Mouse (Mus musculus): ENCODE measurements around the gene Susd5. TPM values are rescaled to one million over a fixed set of nuclear protein-coding genes. Genes with fewer than 3 reads are reported as not detected.

Gene Susd5
- 1.4 and 1.8 TPM in 2 replicates for polyA plus RNA-seq (2012; rRNA removed)

GRCm38 (mm10) chr9:114057090-114057796 is at the start of gene Susd5:
TSS of gene Susd5 (plus strand) at chr9:114057140.
- DNase-seq: no peak
- TF ChIP-seq POLR2A (IDR thresholded peaks at IDR 0.05; ENCODE audit: borderline replicate concordance, insufficient read depth, low read length) (no peak), CTCF (IDR thresholded peaks at IDR 0.05; ENCODE audit: borderline replicate concordance, insufficient read depth, low read depth, low read length) (no peak)
- under 1% methylated on average over 60 of the region's 60 CpGs for WGBS
- no peak within 1 kb of the TSS for H3K27ac ChIP-seq (ENCODE audit: insufficient read depth, low read length)
- no peaks in the 10 kb centered on the region for H3K4me1 ChIP-seq (ENCODE audit: control insufficient read depth, insufficient read depth, low read length)
- H3K4me3 ChIP-seq (replicated peaks; ENCODE audit: insufficient read depth, low read depth, low read length): no peak within 1 kb of the TSS
- peaks cover 4% of the 10 kb centered on the region; the same call in 1 of the 2 replicates for H3K27me3 ChIP-seq (ENCODE audit: control insufficient read depth, insufficient read depth, low read length)

GRCm38 (mm10) chr9:114007850-114008350 is 49.0 kb upstream of the Susd5 start:
- TF ChIP-seq POLR2A (IDR thresholded peaks at IDR 0.05; ENCODE audit: borderline replicate concordance, insufficient read depth, low read length): no peak
- TF ChIP-seq CTCF (IDR thresholded peaks at IDR 0.05; ENCODE audit: borderline replicate concordance, insufficient read depth, low read depth, low read length): no peak
- 90% methylated on average over 9 of the region's 9 CpGs for WGBS
- H3K4me1 ChIP-seq (ENCODE audit: control insufficient read depth, insufficient read depth, low read length): no peaks in the 10 kb centered on the region
- no peak overlapping the region for H3K4me3 ChIP-seq (replicated peaks; ENCODE audit: insufficient read depth, low read depth, low read length)
- no peaks in the 10 kb centered on the region for H3K27me3 ChIP-seq (ENCODE audit: control insufficient read depth, insufficient read depth, low read length)
- H3K27ac ChIP-seq (ENCODE audit: insufficient read depth, low read length): no peak overlapping the region
- DNase-seq: no peak

- no peak overlapping the region for H3K4me3 ChIP-seq (replicated peaks; ENCODE audit: insufficient read depth, low read depth, low read length)
- 50% methylated on average over 5 of the region's 5 CpGs for WGBS
- H3K27ac ChIP-seq (ENCODE audit: insufficient read depth, low read length): no peak overlapping the region
- H3K4me1 ChIP-seq (ENCODE audit: control insufficient read depth, insufficient read depth, low read length): no peaks in the 10 kb centered on the region
- no peak for DNase-seq
- no peaks in the 10 kb centered on the region for H3K27me3 ChIP-seq (ENCODE audit: control insufficient read depth, insufficient read depth, low read length)
- TF ChIP-seq CTCF (IDR thresholded peaks at IDR 0.05; ENCODE audit: borderline replicate concordance, insufficient read depth, low read depth, low read length) (no peak), POLR2A (IDR thresholded peaks at IDR 0.05; ENCODE audit: borderline replicate concordance, insufficient read depth, low read length) (no peak)
These were observed 47.4 kb upstream of the Susd5 start for GRCm38 (mm10) chr9:114009526-114009925.

- Histone ChIP-seq H3K27ac (ENCODE audit: insufficient read depth, low read length) (no peak overlapping the region), H3K27me3 (ENCODE audit: control insufficient read depth, insufficient read depth, low read length) (no peaks in the 10 kb centered on the region), H3K4me3 (replicated peaks; ENCODE audit: insufficient read depth, low read depth, low read length) (no peak overlapping the region), H3K4me1 (ENCODE audit: control insufficient read depth, insufficient read depth, low read length) (no peaks in the 10 kb centered on the region)
- no peak for DNase-seq
- WGBS: 81% methylated on average over 18 of the region's 18 CpGs
- TF ChIP-seq POLR2A (IDR thresholded peaks at IDR 0.05; ENCODE audit: borderline replicate concordance, insufficient read depth, low read length): no peak
- no peak for TF ChIP-seq CTCF (IDR thresholded peaks at IDR 0.05; ENCODE audit: borderline replicate concordance, insufficient read depth, low read depth, low read length)
These were observed 45.7 kb upstream of the Susd5 start for GRCm38 (mm10) chr9:114011203-114011602.

DNA sequence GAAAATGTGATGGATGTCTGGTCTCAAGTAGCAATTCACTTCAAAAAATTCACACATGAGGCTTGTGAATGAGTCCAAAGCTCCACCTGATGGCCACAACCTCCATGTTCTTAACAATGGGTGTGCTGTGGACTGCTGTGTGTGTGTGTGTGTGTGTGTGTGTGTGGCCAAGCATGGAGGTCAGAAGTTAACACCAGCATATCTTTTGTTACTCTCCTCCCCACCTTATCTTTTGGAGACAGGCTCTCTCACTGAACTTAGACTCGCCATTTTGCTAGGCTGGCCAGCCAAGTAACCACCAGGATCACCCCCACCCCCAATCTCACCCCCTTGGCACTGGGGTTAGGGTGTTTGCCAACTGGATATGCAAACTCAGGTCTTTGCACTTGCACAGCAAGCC is 42.9 kb upstream of the Susd5 start:
- Histone ChIP-seq H3K4me3 (replicated peaks; ENCODE audit: insufficient read depth, low read depth, low read length) (no peak overlapping the region), H3K4me1 (ENCODE audit: control insufficient read depth, insufficient read depth, low read length) (no peaks in the 10 kb centered on the region), H3K27me3 (ENCODE audit: control insufficient read depth, insufficient read depth, low read length) (no peaks in the 10 kb centered on the region), H3K27ac (ENCODE audit: insufficient read depth, low read length) (no peak overlapping the region)
- TF ChIP-seq CTCF (IDR thresholded peaks at IDR 0.05; ENCODE audit: borderline replicate concordance, insufficient read depth, low read depth, low read length) (no peak), POLR2A (IDR thresholded peaks at IDR 0.05; ENCODE audit: borderline replicate concordance, insufficient read depth, low read length) (no peak)
- no peak for DNase-seq
- WGBS: 72% methylated on average over 1 of the region's 1 CpGs

- WGBS: 92% methylated on average over 4 of the region's 4 CpGs
These were observed 41.2 kb upstream of the Susd5 start for GRCm38 (mm10) chr9:114015724-114016123.

GRCm38 (mm10) chr9:114016402-114016801 is 40.5 kb upstream of the Susd5 start:
- no peaks in the 10 kb centered on the region for H3K27me3 ChIP-seq (ENCODE audit: control insufficient read depth, insufficient read depth, low read length)
- no peak for DNase-seq
- WGBS: 60% methylated on average over 4 of the region's 4 CpGs

More at GRCm38 (mm10) chr9:114015724-114016123, 41.2 kb upstream of the Susd5 start:
- TF ChIP-seq POLR2A (IDR thresholded peaks at IDR 0.05; ENCODE audit: borderline replicate concordance, insufficient read depth, low read length) (no peak), CTCF (IDR thresholded peaks at IDR 0.05; ENCODE audit: borderline replicate concordance, insufficient read depth, low read depth, low read length) (no peak)
- Histone ChIP-seq H3K4me1 (ENCODE audit: control insufficient read depth, insufficient read depth, low read length) (no peaks in the 10 kb centered on the region), H3K4me3 (replicated peaks; ENCODE audit: insufficient read depth, low read depth, low read length) (no peak overlapping the region), H3K27me3 (ENCODE audit: control insufficient read depth, insufficient read depth, low read length) (no peaks in the 10 kb centered on the region), H3K27ac (ENCODE audit: insufficient read depth, low read length) (no peak overlapping the region)
- DNase-seq: no peak

More at GRCm38 (mm10) chr9:114016402-114016801, 40.5 kb upstream of the Susd5 start:
- TF ChIP-seq POLR2A (IDR thresholded peaks at IDR 0.05; ENCODE audit: borderline replicate concordance, insufficient read depth, low read length) (no peak), CTCF (IDR thresholded peaks at IDR 0.05; ENCODE audit: borderline replicate concordance, insufficient read depth, low read depth, low read length) (no peak)
- no peak overlapping the region for H3K4me3 ChIP-seq (replicated peaks; ENCODE audit: insufficient read depth, low read depth, low read length)
- H3K4me1 ChIP-seq (ENCODE audit: control insufficient read depth, insufficient read depth, low read length): no peaks in the 10 kb centered on the region
- no peak overlapping the region for H3K27ac ChIP-seq (ENCODE audit: insufficient read depth, low read length)
